Mouse (Mus musculus): Measurements from ENCODE around the gene B4galt4.

DNA sequence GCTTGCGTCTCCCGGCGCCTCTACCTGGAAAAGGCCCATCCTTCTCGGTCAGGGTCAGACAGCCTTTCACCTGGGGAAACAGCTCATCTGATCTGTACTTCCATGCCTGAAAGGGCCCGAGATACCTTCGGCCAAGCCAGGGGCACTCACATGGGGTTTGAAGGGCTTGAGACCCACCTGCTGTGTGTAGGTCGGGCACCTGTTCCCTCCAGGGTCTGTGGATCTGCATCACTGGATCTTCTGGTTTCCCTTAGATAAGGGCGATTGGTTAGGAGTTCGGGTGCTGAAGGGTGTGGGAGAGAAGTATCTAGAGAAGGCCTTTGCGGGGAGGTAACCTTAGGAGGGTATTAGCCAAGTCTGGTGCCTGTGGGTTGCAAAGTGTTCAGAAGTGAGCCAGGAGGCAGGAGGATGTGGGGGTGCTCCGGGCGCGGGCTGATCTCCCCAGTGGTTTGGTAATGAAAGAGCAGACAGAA, 631 bp downstream of the B4galt4 start:
- no peak for TF ChIP-seq CTCF (IDR thresholded peaks at IDR 0.05; ENCODE audit: insufficient read depth, low read length)
- TF ChIP-seq POLR2A (IDR thresholded peaks at IDR 0.05; ENCODE audit: borderline replicate concordance, extremely low read depth, low read depth, low read length) = no peak
